Mouse (Mus musculus) left cerebral cortex, postnatal 4 days (tissue): ENCODE data around the gene Ugt1a10. TPM values are rescaled to one million over a fixed set of nuclear protein-coding genes. Genes with fewer than 3 reads are reported as not detected.

Experiments
- DNase-seq: peaks from one replicate; pipeline ENCODE4 v3.0.0-alpha.2; 2022
- intact Hi-C: fragments of 180-260 bp; cut with DNase I; formaldehyde crosslinking; loops from one replicate; pipeline ENCODE4 v1.15.1; 2025
- microRNA-seq: library from miRNA; unstranded; fragments of <30 nt; microRNA quantifications from one replicate; pipeline ENCODE4 v1.2.0, GENCODE M21; 2022
- total RNA-seq, 2 experiments: library from RNA; stranded (reverse); gene quantifications; 2 replicates each; pipeline ENCODE4 v1.2.3; 2021

Ugt1a10 gene
- total RNA-seq, 2 experiments from 2014 or later, result not detected

GRCm38 (mm10) chr1:88264869-88265240 is 209.7 kb downstream of the Ugt1a10 start:
- peak; percentile 51 for DNase-seq
- intact Hi-C loops, result no loop called here

DNA sequence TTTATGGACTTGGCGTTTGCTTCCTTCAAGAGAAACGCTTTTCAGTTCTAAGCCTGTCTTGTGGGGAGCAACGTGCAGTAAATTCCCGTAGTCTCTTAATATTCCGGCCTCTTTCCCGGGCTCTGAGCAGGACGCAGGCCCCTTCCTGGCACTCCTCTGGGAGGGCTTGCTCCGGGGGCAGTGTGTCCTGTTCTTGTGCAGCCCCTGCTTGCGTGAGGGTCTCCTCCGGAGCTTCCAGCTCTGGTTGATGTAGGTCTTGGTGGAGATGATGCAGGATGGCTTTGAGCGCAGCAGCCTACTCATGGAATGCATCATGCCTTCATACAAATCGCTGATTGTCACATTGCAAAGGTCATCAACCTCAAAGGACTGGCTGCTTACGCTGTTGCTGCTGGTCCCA is 210.9 kb downstream of the Ugt1a10 start:
- intact Hi-C loops, result no loop called here
- no peak for DNase-seq

GRCm38 (mm10) chr1:88267489-88267888 is 212.3 kb downstream of the Ugt1a10 start:
- intact Hi-C loops, result no loop called here

DNA sequence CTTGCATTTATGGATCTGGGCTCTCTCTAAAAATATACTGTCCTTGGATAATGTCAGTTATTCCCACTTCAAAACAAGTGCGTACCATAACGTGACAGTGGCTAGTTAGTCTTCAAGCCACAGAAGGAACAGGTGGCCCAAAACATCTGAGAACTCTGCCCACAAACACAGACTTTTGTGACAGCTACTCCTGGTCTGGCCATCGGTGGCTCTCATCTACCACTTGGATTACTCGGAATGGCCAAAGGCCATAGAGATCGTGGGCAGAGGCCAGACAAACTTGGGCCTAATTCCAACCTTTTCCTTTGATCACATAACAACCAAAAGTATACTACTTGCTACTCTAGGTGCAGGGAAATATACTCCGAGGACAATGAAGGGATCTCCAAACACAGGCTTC is 212.9 kb downstream of the Ugt1a10 start:
- no peak for DNase-seq

More at GRCm38 (mm10) chr1:88267489-88267888, 212.3 kb downstream of the Ugt1a10 start:
- no peak for DNase-seq

More for the DNA sequence above, 212.9 kb downstream of the Ugt1a10 start:
- intact Hi-C loops, result no loop called here

Small RNA genes within 50 kb of the gene (microRNA-seq; reads per million reads assigned to microRNA genes)
- gene Gm25198, result not detected

Other genes with a start within 250 kb of the Ugt1a10 start
- 100 to 1,000 TPM; 132 to 138 TPM for gene Dgkd, start 202.1 kb upstream of the Ugt1a10 start, total RNA-seq
- 10 to 100 TPM; 27.9 to 29.8 TPM for gene Usp40, start 46.8 kb upstream of the Ugt1a10 start, total RNA-seq
- not detected for gene Ugt1a9, start 15.4 kb downstream of the Ugt1a10 start, total RNA-seq
- gene Ugt1a8, start 32.4 kb downstream of the Ugt1a10 start, total RNA-seq, result not detected
- under 1 TPM; 0.40 to 0.56 TPM for gene Ugt1a7c, start 39.7 kb downstream of the Ugt1a10 start, total RNA-seq
- gene Ugt1a6b, start 47.9 kb downstream of the Ugt1a10 start, total RNA-seq, result not detected
- under 1 TPM in 1 of 2 experiments, not detected in 1; 0.16 TPM for gene Ugt1a6a, start 79.4 kb downstream of the Ugt1a10 start, total RNA-seq
- under 1 TPM in 1 of 2 experiments, not detected in 1; 0.36 TPM for gene Ugt1a5, start 110.6 kb downstream of the Ugt1a10 start, total RNA-seq
- under 1 TPM in 1 of 2 experiments, not detected in 1; 0.38 TPM for gene Ugt1a2, start 145.2 kb downstream of the Ugt1a10 start, total RNA-seq
- 1 to 10 TPM; 4.9 to 5.9 TPM for gene Dnajb3, start 150.4 kb downstream of the Ugt1a10 start, total RNA-seq
- gene Ugt1a1, start 156.6 kb downstream of the Ugt1a10 start, total RNA-seq, result under 1 TPM in 1 of 2 experiments, not detected in 1; 0.34 TPM
- under 1 TPM; 0.04 to 0.20 TPM for gene Mroh2a, start 171.6 kb downstream of the Ugt1a10 start, total RNA-seq
- 10 to 100 TPM; 75.3 to 78.8 TPM for gene Hjurp, start 222.2 kb downstream of the Ugt1a10 start, total RNA-seq
- 1 to 10 TPM in 1 of 2 experiments, under 1 TPM in 1; 0.82 to 1.2 TPM for gene Trpm8, start 222.3 kb downstream of the Ugt1a10 start, total RNA-seq